16 mouse cellular contexts compared by ENCODE assay signal in genomic region chr9:62348467-62348985, GRCm38 (mm10). TPM values are rescaled to one million over a fixed set of nuclear protein-coding genes. Genes with fewer than 3 reads are reported as not detected.
DNase-seq lines count a peak whose midpoint lies in the region; ATAC-seq and TF ChIP-seq lines count a peak whose summit lies in the region.
"Had no signal": no experiment of that assay in that cellular context is flagged by ENCODE, and none has a peak within 500 bp of the region (broad histone marks: within the 10 kb centered on the region; RNA-seq: fewer than 3 reads in every experiment).

No protein-coding gene starts in this region.

- intact Hi-C loops in heart, postnatal 36 days (cut with DNase I) = loop anchor here (10.0 kb wide), 1 partner anchor 224 kb away; the partner anchor contains the start of gene Glce

- TF ChIP-seq RAD21 in MEL (IDR thresholded peaks at IDR 0.05; ENCODE audit: low read depth, low read length) = no peak

- peaks cover 28% of the 10 kb centered on the region for H3K4me1 ChIP-seq in forebrain, embryonic 14.5 days (ENCODE audit: control insufficient read depth, insufficient read depth, low read length)
- peaks cover 51% of the 10 kb centered on the region for H3K4me1 ChIP-seq in forebrain, embryonic 16.5 days (replicated peaks; ENCODE audit: control insufficient read depth, insufficient read depth, low read length)
- H3K4me1 ChIP-seq in heart, embryonic 14.5 days (ENCODE audit: control insufficient read depth in 2 of 2, insufficient read depth in 2 of 2, low read length in 2 of 2) = peaks cover 44 to 72% of the 10 kb centered on the region in 2 experiments
- H3K4me1 ChIP-seq in liver, adult 2 months (ENCODE audit: control insufficient read depth, insufficient read depth, low read length) = peaks cover 35% of the 10 kb centered on the region
- H3K4me1 ChIP-seq in liver, embryonic 12.5 days = peaks cover 93% of the 10 kb centered on the region
- H3K4me1 ChIP-seq in MEL (ENCODE audit: control insufficient read depth in 1 of 2, insufficient read depth in 2 of 2, low read length in 2 of 2) = peaks cover 2 to 24% of the 10 kb centered on the region in 2 experiments; a peak in 3 of 4 replicates

- ATAC-seq in forebrain, embryonic 14.5 days = no peak
- ATAC-seq in forebrain, embryonic 16.5 days = no peak
- no peak for ATAC-seq in heart, embryonic 14.5 days (ENCODE audit: insufficient number of reproducible peaks, insufficient read depth, low FRiP score, low read depth)
- no peak for ATAC-seq in liver, embryonic 12.5 days
- ATAC-seq: inflammation-experienced regulatory T-cells, adult 6 months had no signal

- 0 out of 2 replicates have a peak overlapping the region, but pooled peaks have one; percentile 21 for H3K27ac ChIP-seq in forebrain, embryonic 14.5 days (ENCODE audit: low read depth, low read length)
- H3K27ac ChIP-seq in forebrain, embryonic 16.5 days (ENCODE audit: low read length) = no peak overlapping the region
- peak overlapping the region; percentile 70 to 77 for H3K27ac ChIP-seq in heart, embryonic 14.5 days (replicated peaks in 1 of 2; ENCODE audit: control insufficient read depth in 1 of 2, insufficient read depth in 1 of 2, low read depth in 2 of 2, low read length in 2 of 2)
- H3K27ac ChIP-seq in liver, adult 2 months (replicated peaks; ENCODE audit: insufficient read depth, low read depth, low read length) = peak overlapping the region; percentile 74
- no peak overlapping the region for H3K27ac ChIP-seq in liver, embryonic 12.5 days
- peak overlapping the region; percentile 40 for H3K27ac ChIP-seq in MEL (ENCODE audit: control insufficient read depth, low read depth, low read length)
- H3K27ac ChIP-seq: liver, embryonic 13.5 days; macrophage had no signal

- TF ChIP-seq POLR2A in liver, adult 2 months (IDR thresholded peaks at IDR 0.05; ENCODE audit: extremely low read depth, insufficient read depth, low read length) = no peak
- no peak for TF ChIP-seq POLR2A in MEL (IDR thresholded peaks at IDR 0.05; ENCODE audit: control insufficient read depth in 1 of 2, insufficient read depth in 1 of 2, low read depth in 1 of 2, low read length in 2 of 2, poor library complexity in 1 of 2)

- H3K79me2 ChIP-seq in liver, adult 2 months (ENCODE audit: control insufficient read depth, insufficient read depth, low read length) = peaks cover 46% of the 10 kb centered on the region
- H3K79me2 ChIP-seq in MEL (ENCODE audit: control insufficient read depth, insufficient read depth, low read length, poor library complexity) = peaks cover 54% of the 10 kb centered on the region

- TF ChIP-seq CTCF in liver, adult 2 months (IDR thresholded peaks at IDR 0.05; ENCODE audit: low read depth, low read length) = no peak
- TF ChIP-seq CTCF in MEL (IDR thresholded peaks at IDR 0.05 in 2 of 3, conservative IDR thresholded peaks at IDR 0.05 in 1 of 3; ENCODE audit: control insufficient read depth in 1 of 3, insufficient read depth in 1 of 3, low read depth in 2 of 3, low read length in 3 of 3, poor library complexity in 1 of 3, severe bottlenecking in 1 of 3) = no peak

- 0 out of 4 replicates have a peak, but pooled peaks of 1 of the 2 experiments have one; percentile 20 for TF ChIP-seq EP300 in MEL (IDR thresholded peaks at IDR 0.05; ENCODE audit: low read depth in 1 of 2, low read length in 2 of 2)

- no peak overlapping the region for H3K4me2 ChIP-seq in forebrain, embryonic 14.5 days (ENCODE audit: low read length)
- H3K4me2 ChIP-seq in forebrain, embryonic 16.5 days (ENCODE audit: low read length) = no peak overlapping the region
- no peak overlapping the region for H3K4me2 ChIP-seq in heart, embryonic 14.5 days (ENCODE audit: low read length)
- no peak overlapping the region for H3K4me2 ChIP-seq in liver, embryonic 12.5 days
- H3K4me2 ChIP-seq: hindbrain, embryonic 12.5 days; liver, embryonic 13.5 days; midbrain, embryonic 11.5 days had no signal

- H3K4me3 ChIP-seq in forebrain, embryonic 14.5 days (ENCODE audit: low read depth, low read length) = no peak overlapping the region
- H3K4me3 ChIP-seq in forebrain, embryonic 16.5 days (replicated peaks; ENCODE audit: low read length) = no peak overlapping the region
- no peak overlapping the region for H3K4me3 ChIP-seq in heart, embryonic 14.5 days (ENCODE audit: control insufficient read depth in 1 of 2, insufficient read depth in 1 of 2, low read depth in 1 of 2, low read length in 2 of 2)
- H3K4me3 ChIP-seq in liver, adult 2 months (ENCODE audit: insufficient read depth, low read depth, low read length) = no peak overlapping the region
- no peak overlapping the region for H3K4me3 ChIP-seq in liver, embryonic 12.5 days
- no peak overlapping the region for H3K4me3 ChIP-seq in MEL (ENCODE audit: control insufficient read depth in 1 of 2, insufficient read depth in 1 of 2, low read depth in 2 of 2, low read length in 2 of 2)
- H3K4me3 ChIP-seq: erythroblast, embryonic 14.5 days; hindbrain, embryonic 12.5 days; liver, embryonic 13.5 days had no signal

- no peaks in the 10 kb centered on the region for H3K9me3 ChIP-seq in forebrain, embryonic 14.5 days (replicated peaks; ENCODE audit: control insufficient read depth, low read length)
- H3K9me3 ChIP-seq in forebrain, embryonic 16.5 days (ENCODE audit: control insufficient read depth, low read length) = no peaks in the 10 kb centered on the region
- no peaks in the 10 kb centered on the region for H3K9me3 ChIP-seq in heart, embryonic 14.5 days (ENCODE audit: control insufficient read depth, low read length)
- H3K9me3 ChIP-seq in liver, embryonic 12.5 days (replicated peaks) = no peaks in the 10 kb centered on the region
- no peaks in the 10 kb centered on the region for H3K9me3 ChIP-seq in MEL (replicated peaks; ENCODE audit: insufficient read depth, low read length)
- H3K9me3 ChIP-seq: hindbrain, embryonic 12.5 days; liver, embryonic 13.5 days had no signal

- H3K27me3 ChIP-seq in forebrain, embryonic 14.5 days (replicated peaks; ENCODE audit: control insufficient read depth, insufficient read depth, low read length) = no peaks in the 10 kb centered on the region
- H3K27me3 ChIP-seq in forebrain, embryonic 16.5 days (replicated peaks; ENCODE audit: control insufficient read depth, insufficient read depth, low read length) = no peaks in the 10 kb centered on the region
- no peaks in the 10 kb centered on the region for H3K27me3 ChIP-seq in heart, embryonic 14.5 days (ENCODE audit: control insufficient read depth, insufficient read depth, low read length)
- H3K27me3 ChIP-seq in liver, adult 2 months (ENCODE audit: control insufficient read depth, insufficient read depth, low read length) = no peaks in the 10 kb centered on the region
- no peaks in the 10 kb centered on the region for H3K27me3 ChIP-seq in liver, embryonic 12.5 days (replicated peaks)
- no peaks in the 10 kb centered on the region for H3K27me3 ChIP-seq in MEL (ENCODE audit: control insufficient read depth in 1 of 2, insufficient read depth in 2 of 2, low read length in 2 of 2)
- H3K27me3 ChIP-seq: hindbrain, embryonic 12.5 days; liver, embryonic 13.5 days had no signal

- DNase-seq in forebrain, embryonic 14.5 days (ENCODE audit: low spot score) = no peak
- no peak for DNase-seq in heart, postnatal 36 days
- DNase-seq in liver, adult 2 months (ENCODE audit: extremely low read depth, low read depth, low spot score) = peak; percentile 94
- no peak for DNase-seq in MEL (ENCODE audit: low read depth, low spot score)
- DNase-seq in spleen, adult 12 weeks (ENCODE audit: low spot score) = no peak
- DNase-seq: gastrocnemius, postnatal 10 days; kidney, postnatal 10 days; liver, embryonic 13.5 days had no signal

- H3K36me3 ChIP-seq in forebrain, embryonic 14.5 days (ENCODE audit: control insufficient read depth, insufficient read depth, low read length) = 0 out of 2 replicates have a peak, but pooled peaks cover 4% of the 10 kb centered on the region
- H3K36me3 ChIP-seq in forebrain, embryonic 16.5 days (ENCODE audit: control insufficient read depth, insufficient read depth) = no peaks in the 10 kb centered on the region
- peaks cover 3% of the 10 kb centered on the region; the same call in 1 of the 2 replicates for H3K36me3 ChIP-seq in heart, embryonic 14.5 days (ENCODE audit: control insufficient read depth, insufficient read depth, low read length)
- H3K36me3 ChIP-seq in liver, adult 2 months (ENCODE audit: control insufficient read depth, insufficient read depth, low read length) = no peaks in the 10 kb centered on the region
- H3K36me3 ChIP-seq in liver, embryonic 12.5 days = peaks cover 22% of the 10 kb centered on the region
- H3K36me3 ChIP-seq in MEL (ENCODE audit: control insufficient read depth in 1 of 2, insufficient read depth in 2 of 2, low read length in 2 of 2) = peaks cover 3 to 39% of the 10 kb centered on the region in 2 experiments
- H3K36me3 ChIP-seq: hindbrain, embryonic 12.5 days had no signal

- no peak overlapping the region for H3K9ac ChIP-seq in forebrain, embryonic 14.5 days (ENCODE audit: low read length)
- no peak overlapping the region for H3K9ac ChIP-seq in forebrain, embryonic 16.5 days (replicated peaks; ENCODE audit: low read depth, low read length)
- H3K9ac ChIP-seq in heart, embryonic 14.5 days (ENCODE audit: low read length) = no peak overlapping the region; the same call in 1 of the 2 replicates
- no peak overlapping the region for H3K9ac ChIP-seq in liver, adult 2 months (ENCODE audit: low read depth, low read length)
- no peak overlapping the region for H3K9ac ChIP-seq in liver, embryonic 12.5 days
- H3K9ac ChIP-seq in MEL (ENCODE audit: control insufficient read depth, low read depth, low read length, poor library complexity, severe bottlenecking) = no peak overlapping the region
- H3K9ac ChIP-seq: hindbrain, embryonic 12.5 days; liver, embryonic 13.5 days had no signal

- WGBS in forebrain, embryonic 14.5 days = 73% methylated on average over 6 of the region's 6 CpGs
- 80% methylated on average over 6 of the region's 6 CpGs for WGBS in forebrain, embryonic 16.5 days
- WGBS in heart, embryonic 14.5 days = 46% methylated on average over 6 of the region's 6 CpGs
- 17% methylated on average over 6 of the region's 6 CpGs for WGBS in liver, adult 2 months
- 51% methylated on average over 6 of the region's 6 CpGs for WGBS in liver, embryonic 12.5 days (ENCODE audit: insufficient replicate concordance)

TF ChIP-seq in MEL, 35 proteins besides CTCF, POLR2A, EP300 and RAD21 (continues in another document):
- no peak for TF ChIP-seq USF1 (IDR thresholded peaks at IDR 0.05; ENCODE audit: low read depth, low read length)

RNA-seq across cellular contexts. Expression of gene Anp32a, which starts 7.4 kb away (rescaled TPM):
- polyA plus RNA-seq in forebrain, embryonic 14.5 days (2014; fragmentation: Nextera tagmentation; extraction: Ambion mirVana) = 115 and 118 TPM in 2 replicates
- polyA plus RNA-seq in forebrain, embryonic 16.5 days (2015; fragmentation: Nextera tagmentation; extraction: Ambion mirVana) = 166 and 186 TPM in 2 replicates
- polyA plus RNA-seq in heart, embryonic 14.5 days (2014; fragmentation: Nextera tagmentation; extraction: Ambion mirVana) = 92.8 and 109 TPM in 2 replicates
- 100 to 1,000 TPM; 206 to 209 TPM for total RNA-seq in heart, postnatal 36 days (2021)
- 78.8 and 96.2 TPM in 2 replicates for total RNA-seq in liver, adult 2 months (2014; rRNA removed)
- polyA plus RNA-seq in liver, adult 2 months (2012; rRNA removed) = 27.3 and 32.2 TPM in 2 replicates
- polyA plus RNA-seq in liver, embryonic 12.5 days (2016; fragmentation: Nextera tagmentation; extraction: Ambion mirVana) = 112 and 122 TPM in 2 replicates
- 182 and 205 TPM in 2 replicates for total RNA-seq in MEL (2012; rRNA removed)
- polyA plus RNA-seq in MEL (2012; ENCODE audit: insufficient read depth in 1 of 2, insufficient read length in 2 of 2, low read depth in 1 of 2, low replicate concordance in 2 of 2, missing spikeins in 1 of 2) = 100 to 1,000 TPM; 362 to 516 TPM

Comparison
In these comparisons a context has a peak if more than half of its experiments do, and no peak if none do; other contexts are left out.
1. H3K27ac ChIP-seq: peak in forebrain, embryonic 14.5 days (single experiment), heart, embryonic 14.5 days (2 of 2), liver, adult 2 months (single experiment) and MEL (single experiment); none in forebrain, embryonic 16.5 days (single experiment) and liver, embryonic 12.5 days (single experiment).